Mouse (Mus musculus) left cerebral cortex, adult 9 months (tissue): ENCODE data around the gene 2700097O09Rik.
"Not testable (repeated sequence)": the region's sequence is repeated elsewhere in the genome, so short reads cannot be mapped to it uniquely, and the experiment has no call there.

Experiments used
- DNase-seq, 2 experiments: peaks; one replicate each; pipeline ENCODE4 v3.0.0; 2022; ENCODE audit warnings: low spot score in 2 of 2

The 2700097O09Rik gene

DNA sequence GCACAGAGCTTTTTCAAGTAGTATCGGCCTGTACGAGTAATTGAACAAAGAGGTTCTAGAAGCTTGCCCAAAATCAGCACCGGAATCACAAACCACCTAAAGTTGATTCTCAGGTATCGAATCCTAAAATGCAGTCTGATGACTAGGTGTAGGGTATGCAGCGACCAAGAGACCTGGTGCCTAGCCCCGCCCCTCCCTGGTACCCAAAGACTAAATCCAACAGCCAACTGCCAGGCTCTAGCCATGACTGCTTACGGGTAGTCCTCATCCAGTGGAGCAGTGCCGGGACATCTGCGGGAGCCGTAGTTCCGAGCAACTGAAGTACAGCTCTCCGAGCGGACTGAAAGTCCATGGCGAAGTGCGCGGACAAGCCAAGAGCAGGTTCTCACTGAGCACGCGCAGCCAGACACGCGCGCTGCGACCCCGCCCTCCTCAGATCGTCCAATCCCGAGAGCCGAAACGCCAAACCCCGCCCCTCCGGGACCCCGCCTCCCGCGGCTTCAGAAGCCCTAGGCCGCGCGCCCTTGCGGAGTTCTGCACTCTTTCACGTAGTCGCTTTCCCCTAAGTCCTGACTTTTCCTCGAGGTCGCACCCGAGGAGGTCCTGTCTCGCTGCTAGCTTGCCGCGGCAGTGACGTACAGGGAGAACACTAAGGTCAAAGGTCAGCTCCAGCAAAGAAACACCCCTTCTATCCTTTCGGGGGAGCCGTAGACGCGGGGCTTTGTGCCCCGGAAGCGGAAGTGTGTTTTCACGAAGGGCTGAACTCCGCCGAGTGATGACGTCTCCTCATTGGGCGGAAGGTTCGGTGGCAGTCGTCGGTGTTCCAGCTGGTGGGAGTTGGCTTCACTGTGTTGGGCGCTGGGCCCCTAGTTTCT, at the start of gene 2700097O09Rik, which contains the start of gene Srp54a:
Gene 2700097O09Rik (minus strand): TSS at position 385 of the 875 bp plus-strand sequence.
Gene Srp54a (plus strand): TSS at position 537 of the 875 bp plus-strand sequence.
- peak; percentile 90 to 95 for DNase-seq

GRCm38 (mm10) chr12:55124731-55125130, 44.8 kb upstream of the 2700097O09Rik start:
- not testable (repeated sequence) for DNase-seq

- not testable (repeated sequence) for DNase-seq
Measured at GRCm38 (mm10) chr12:55124242-55124641, 44.3 kb upstream of the 2700097O09Rik start, which contains the start of gene Fam177a. Gene Fam177a (plus strand): TSS chr12:55124469.

- not testable (repeated sequence) for DNase-seq
Measured at GRCm38 (mm10) chr12:55112616-55113015, 32.7 kb upstream of the 2700097O09Rik start.

DNA sequence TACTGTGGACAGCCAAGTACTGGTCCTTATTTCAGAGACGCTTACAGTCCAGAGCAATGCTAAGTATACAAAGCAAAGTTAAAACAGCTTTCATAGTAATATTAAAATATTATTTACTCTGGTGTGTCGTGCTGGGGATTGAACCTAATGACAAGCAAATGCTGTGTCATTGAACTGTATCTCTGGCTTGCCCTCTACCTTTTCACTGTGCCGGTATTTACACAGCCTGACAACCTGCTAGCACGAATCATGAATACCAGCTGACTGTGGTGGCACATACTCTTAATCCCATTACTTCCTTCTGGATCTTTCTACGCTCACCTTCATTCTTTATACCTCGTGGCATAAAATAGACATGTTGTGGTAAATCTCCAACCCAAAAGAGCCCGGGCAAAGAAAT, 12.2 kb upstream of the 2700097O09Rik start:
- not testable (repeated sequence) for DNase-seq

DNA sequence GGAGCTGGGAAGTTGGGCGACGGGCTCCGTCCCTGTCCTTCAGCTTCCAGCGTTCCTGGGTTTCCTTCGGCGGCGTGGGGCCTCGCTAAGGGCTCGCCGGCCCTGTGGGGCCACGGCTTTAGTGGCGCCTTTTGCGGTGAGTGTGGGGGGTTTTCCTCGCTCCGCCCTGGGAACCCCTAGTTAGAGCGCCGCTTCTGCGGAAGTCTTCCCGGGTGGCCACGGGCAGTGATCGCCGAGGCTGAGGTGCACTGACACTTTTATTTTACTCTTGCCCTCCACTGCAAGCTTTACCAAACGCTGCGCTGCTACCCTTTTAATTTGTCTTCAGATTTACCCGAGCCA, 662 bp upstream of the 2700097O09Rik start:
- not testable (repeated sequence) for DNase-seq

- DNase-seq: not testable (repeated sequence)
Measured at GRCm38 (mm10) chr12:55078706-55079105, 1.2 kb downstream of the 2700097O09Rik start.

DNA sequence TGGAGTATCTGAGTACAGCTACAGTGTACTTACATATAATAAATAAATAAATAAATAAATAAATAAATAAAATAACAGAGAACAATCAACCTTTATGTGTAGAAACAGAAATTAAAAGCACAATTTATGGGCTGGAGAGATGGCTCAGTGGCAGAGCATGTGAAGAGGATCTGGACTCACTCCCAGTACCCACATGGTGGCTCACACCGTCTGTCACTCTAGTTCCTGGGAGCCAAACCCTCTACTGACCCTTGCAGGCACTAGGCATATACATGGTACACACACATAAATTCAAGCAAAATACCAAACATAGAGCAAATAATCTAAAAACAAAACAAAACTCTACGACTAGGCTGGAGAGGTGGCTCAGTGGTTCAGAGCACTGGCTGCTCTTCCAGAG, 4.6 kb downstream of the 2700097O09Rik start:
- no peak for DNase-seq

GRCm38 (mm10) chr12:55073686-55074085, 6.2 kb downstream of the 2700097O09Rik start:
- no peak for DNase-seq

- DNase-seq: no peak
Measured at GRCm38 (mm10) chr12:55072495-55072894, 7.4 kb downstream of the 2700097O09Rik start.

GRCm38 (mm10) chr12:55062141-55062540, 17.8 kb downstream of the 2700097O09Rik start:
- no peak for DNase-seq

DNA sequence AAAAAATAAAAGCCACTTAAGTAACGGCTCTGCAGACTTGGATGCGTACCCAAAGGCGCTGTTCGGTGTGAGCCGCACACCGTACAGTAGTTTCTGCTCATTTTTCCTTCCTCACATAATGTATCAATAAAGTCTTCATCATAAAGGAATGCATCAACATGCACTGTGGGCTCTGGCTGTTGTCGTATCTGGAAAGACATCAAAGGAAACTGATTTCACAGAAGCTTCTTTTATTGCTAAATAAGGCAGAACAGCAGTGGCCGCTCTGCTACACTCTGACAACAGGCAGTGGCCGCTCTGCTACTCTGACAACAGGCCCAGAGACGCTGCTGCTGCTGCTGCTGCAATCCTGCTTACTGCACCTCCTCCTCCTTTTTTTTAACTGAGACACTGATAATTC, 18.9 kb downstream of the 2700097O09Rik start:
- DNase-seq: no peak

- no peak for DNase-seq
Measured at GRCm38 (mm10) chr12:55060212-55060898, 19.6 kb downstream of the 2700097O09Rik start.

GRCm38 (mm10) chr12:55059812-55060211, 20.1 kb downstream of the 2700097O09Rik start:
- DNase-seq: no peak

GRCm38 (mm10) chr12:55058865-55059615, 20.9 kb downstream of the 2700097O09Rik start:
- DNase-seq: no peak

DNA sequence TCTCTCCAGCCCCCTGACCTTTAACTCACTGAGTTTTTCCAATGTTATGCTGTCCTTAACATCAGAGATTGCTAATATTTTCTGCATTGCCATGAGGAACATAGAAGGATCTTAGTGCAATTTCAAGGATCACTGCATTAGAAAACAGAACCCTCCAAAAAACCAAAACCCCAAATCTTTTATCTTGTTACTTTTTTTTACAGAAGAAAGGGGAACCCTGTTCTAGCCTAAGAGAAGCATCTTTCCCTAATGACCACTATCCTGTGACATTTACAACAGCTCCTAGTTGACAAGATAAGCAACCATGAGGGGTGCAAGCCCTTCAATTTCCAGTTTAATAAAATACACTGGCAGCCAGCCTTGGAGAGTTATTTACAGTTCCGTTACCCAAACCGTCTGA, 23.2 kb downstream of the 2700097O09Rik start:
- no peak for DNase-seq

DNA sequence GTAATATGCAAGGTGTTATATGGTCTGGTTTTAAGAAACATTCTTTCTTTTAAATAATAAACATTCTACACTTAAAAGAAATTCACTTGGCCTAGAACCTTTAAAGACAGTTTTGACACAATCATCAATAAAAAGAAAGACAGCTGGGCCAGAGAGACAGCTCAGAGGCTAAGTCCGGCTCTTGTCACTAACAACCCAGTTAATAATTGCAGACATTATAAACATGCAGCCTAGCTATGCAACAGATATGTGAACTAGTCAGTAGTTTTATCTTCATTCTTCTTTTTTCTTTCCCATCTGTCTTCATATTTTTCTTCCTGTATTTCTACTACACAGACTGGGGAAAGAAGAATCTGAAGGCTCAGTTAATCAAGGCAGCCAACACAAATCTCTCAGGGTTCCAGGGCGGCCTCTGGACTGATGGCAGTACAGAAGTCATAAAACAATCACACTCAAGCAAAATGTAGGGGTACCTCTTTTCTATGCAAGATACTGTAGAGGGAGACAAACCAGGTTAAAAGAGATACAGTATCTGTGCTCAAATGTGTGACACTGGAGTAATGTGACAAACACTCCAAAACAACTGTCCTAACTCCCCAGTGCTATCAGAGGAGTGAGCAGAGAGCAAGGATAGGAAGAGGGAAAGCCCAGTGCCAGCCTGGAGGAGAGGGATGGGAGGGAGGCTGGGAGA, 25.2 kb downstream of the 2700097O09Rik start:
- no peak for DNase-seq

DNA sequence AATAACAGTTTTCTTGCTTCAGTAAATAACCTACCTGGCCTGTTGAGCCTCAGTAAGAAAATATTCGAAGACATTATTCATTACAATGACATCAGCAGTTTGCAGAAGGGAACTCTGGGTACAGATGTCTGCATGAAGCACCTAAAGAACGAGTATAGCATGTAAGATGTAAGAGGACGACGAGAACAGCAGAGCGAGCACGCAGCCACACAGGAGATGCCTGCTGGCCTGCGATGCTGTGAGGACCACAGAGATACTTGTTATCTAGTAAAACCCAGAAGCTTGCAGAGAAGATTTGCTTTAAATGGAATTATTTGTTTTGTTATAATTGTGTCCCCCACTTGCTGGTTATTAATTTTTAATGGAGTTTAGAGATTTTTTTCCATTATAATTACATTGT, 26.6 kb downstream of the 2700097O09Rik start:
- no peak for DNase-seq

- no peak for DNase-seq
Measured at GRCm38 (mm10) chr12:55051210-55052173, 28.4 kb downstream of the 2700097O09Rik start.

GRCm38 (mm10) chr12:55049731-55050353, 30.1 kb downstream of the 2700097O09Rik start:
- DNase-seq: no peak
